ENCODE assay signal across 21 mouse cellular contexts in genomic region chr3:152284306-152284705, GRCm38 (mm10). TPM values are rescaled to one million over a fixed set of nuclear protein-coding genes. Genes with fewer than 3 reads are reported as not detected.
DNase-seq lines count a peak whose midpoint lies in the region; ATAC-seq and TF ChIP-seq lines count a peak whose summit lies in the region.
"Had no signal": no experiment of that assay in that cellular context is flagged by ENCODE, and none has a peak within 500 bp of the region (broad histone marks: within the 10 kb centered on the region; RNA-seq: fewer than 3 reads in every experiment).

No protein-coding gene starts in this region.

- H3K27ac ChIP-seq in gastrocnemius, adult 2 months, result peak overlapping the region; percentile 82
- no peak overlapping the region for H3K27ac ChIP-seq in midbrain, embryonic 11.5 days (ENCODE audit: low read depth, low read length)
- H3K27ac ChIP-seq in midbrain, embryonic 15.5 days, result no peak overlapping the region

- no peak overlapping the region for H3K4me3 ChIP-seq in gastrocnemius, adult 2 months
- H3K4me3 ChIP-seq in midbrain, embryonic 11.5 days (ENCODE audit: low read depth, low read length), result no peak overlapping the region
- no peak overlapping the region for H3K4me3 ChIP-seq in midbrain, embryonic 15.5 days

- no peak for ATAC-seq in midbrain, embryonic 11.5 days (ENCODE audit: low FRiP score)
- no peak for ATAC-seq in midbrain, embryonic 15.5 days (replicated peaks)
- ATAC-seq: activated CD4-positive, CD25-positive, alpha-beta regulatory T cell, adult 4 months; CD4-positive, CD25-positive, alpha-beta regulatory T cell, adult 4 months; Patski had no signal

- 0 out of 2 replicates have a peak, but pooled peaks cover 5% of the 10 kb centered on the region for H3K36me3 ChIP-seq in midbrain, embryonic 11.5 days (ENCODE audit: control insufficient read depth, insufficient read depth, low read length)
- peaks cover 47% of the 10 kb centered on the region; the same call in 1 of the 2 replicates for H3K36me3 ChIP-seq in midbrain, embryonic 15.5 days (replicated peaks)

- H3K4me1 ChIP-seq in midbrain, embryonic 11.5 days (ENCODE audit: control insufficient read depth, insufficient read depth, low read length), result no peaks in the 10 kb centered on the region
- no peaks in the 10 kb centered on the region for H3K4me1 ChIP-seq in midbrain, embryonic 15.5 days

- no peak overlapping the region for H3K9ac ChIP-seq in midbrain, embryonic 11.5 days (ENCODE audit: low read length)
- H3K9ac ChIP-seq in midbrain, embryonic 15.5 days, result no peak overlapping the region

- H3K27me3 ChIP-seq in midbrain, embryonic 11.5 days (ENCODE audit: control insufficient read depth, insufficient read depth, low read length), result no peaks in the 10 kb centered on the region
- no peaks in the 10 kb centered on the region for H3K27me3 ChIP-seq in midbrain, embryonic 15.5 days (replicated peaks)
- H3K27me3 ChIP-seq: CH12.LX, Patski had no signal

- H3K4me2 ChIP-seq in midbrain, embryonic 11.5 days, result no peak overlapping the region
- H3K4me2 ChIP-seq in midbrain, embryonic 15.5 days, result no peak overlapping the region

- DNase-seq in gastrocnemius, adult 2 months, result no peak
- DNase-seq in gastrocnemius, postnatal 25 days, result no peak
- peak; percentile 76 for DNase-seq in heart, adult 11 months
- DNase-seq in heart, postnatal 25 days (ENCODE audit: low spot score), result no peak
- peak; percentile 77 for DNase-seq in midbrain, embryonic 11.5 days (ENCODE audit: low spot score, missing footprints)
- DNase-seq: adrenal gland, adult 2 months; adrenal gland, adult 8-10 months; adrenal gland, postnatal 10 days; adrenal gland, postnatal 14 days; adrenal gland, postnatal 25 days; adrenal gland, postnatal 36 days; B cell, adult 2 months; cerebellum, adult 11 months; cerebellum, adult 11-12 months; cerebellum, adult 18-20 months had no signal

- 100% methylated on average over 1 of the region's 1 CpGs for WGBS in midbrain, embryonic 11.5 days
- WGBS in midbrain, embryonic 15.5 days, result 100% methylated on average over 1 of the region's 1 CpGs

- H3K9me3 ChIP-seq in midbrain, embryonic 11.5 days (ENCODE audit: control insufficient read depth, low read length), result no peaks in the 10 kb centered on the region
- H3K9me3 ChIP-seq in midbrain, embryonic 15.5 days, result no peaks in the 10 kb centered on the region
- H3K9me3 ChIP-seq: G1E had no signal

- intact Hi-C loops in gastrocnemius, adult 2 months (cut with DNase I), result no loop called here
- intact Hi-C loops in heart, postnatal 25 days (cut with DNase I), result no loop called here

- no peak for TF ChIP-seq CTCF in gastrocnemius, adult 2 months (IDR thresholded peaks at IDR 0.05)

RNA-seq across cellular contexts. Expression of gene Nexn, which starts 18.2 kb away (rescaled TPM):
- total RNA-seq in gastrocnemius, adult 2 months (2021), result 100 to 1,000 TPM; 349 to 495 TPM
- 100 to 1,000 TPM; 331 to 433 TPM for total RNA-seq in gastrocnemius, postnatal 25 days (2021)
- total RNA-seq in heart, postnatal 25 days (2021), result 100 to 1,000 TPM; 324 to 334 TPM
- 2.6 and 4.2 TPM in 2 replicates for polyA plus RNA-seq in midbrain, embryonic 11.5 days (2014; fragmentation: Nextera tagmentation; extraction: Ambion mirVana)
- 0.88 and 2.2 TPM in 2 replicates for polyA plus RNA-seq in midbrain, embryonic 15.5 days (2015; fragmentation: Nextera tagmentation; extraction: Ambion mirVana)
- polyA plus RNA-seq: adrenal gland, adult 2 months; G1E had no signal

RNA-seq across cellular contexts. Expression of gene Miga1, which starts 55.9 kb away (rescaled TPM):
- 1 to 10 TPM; 5.0 to 7.3 TPM for total RNA-seq in gastrocnemius, adult 2 months (2021)
- total RNA-seq in gastrocnemius, postnatal 25 days (2021), result 1 to 10 TPM; 4.8 to 5.7 TPM
- 10 to 100 TPM in 1 of 2 experiments, 1 to 10 TPM in 1; 9.6 to 10.3 TPM for total RNA-seq in heart, postnatal 25 days (2021)
- 19.3 and 21.8 TPM in 2 replicates for polyA plus RNA-seq in midbrain, embryonic 11.5 days (2014; fragmentation: Nextera tagmentation; extraction: Ambion mirVana)
- polyA plus RNA-seq in midbrain, embryonic 15.5 days (2015; fragmentation: Nextera tagmentation; extraction: Ambion mirVana), result 19.1 and 21.7 TPM in 2 replicates

Comparison
In these comparisons a context has a peak if more than half of its experiments do, and no peak if none do; other contexts are left out.
1. DNase-seq: peak in heart, adult 11 months (single experiment) and midbrain, embryonic 11.5 days (single experiment); none in gastrocnemius, adult 2 months (single experiment), gastrocnemius, postnatal 25 days (single experiment) and heart, postnatal 25 days (single experiment).